Mouse (Mus musculus): ENCODE results near the gene Cmtm4. TPM values are rescaled to one million over a fixed set of nuclear protein-coding genes. Genes with fewer than 3 reads are reported as not detected.
"Not testable (repeated sequence)": the region's sequence is repeated elsewhere in the genome, so short reads cannot be mapped to it uniquely, and the experiment has no call there.

Gene Cmtm4
- polyA plus RNA-seq, 3 experiments from 2014 or later: 0.32 to 0.78 (median 0.64) TPM

GRCm38 (mm10) chr8:104334196-104334595 is 61.4 kb downstream of the Cmtm4 start:
- ATAC-seq: no peak

- ATAC-seq: no peak
These were observed 61.8 kb downstream of the Cmtm4 start for GRCm38 (mm10) chr8:104333786-104334185.

DNA sequence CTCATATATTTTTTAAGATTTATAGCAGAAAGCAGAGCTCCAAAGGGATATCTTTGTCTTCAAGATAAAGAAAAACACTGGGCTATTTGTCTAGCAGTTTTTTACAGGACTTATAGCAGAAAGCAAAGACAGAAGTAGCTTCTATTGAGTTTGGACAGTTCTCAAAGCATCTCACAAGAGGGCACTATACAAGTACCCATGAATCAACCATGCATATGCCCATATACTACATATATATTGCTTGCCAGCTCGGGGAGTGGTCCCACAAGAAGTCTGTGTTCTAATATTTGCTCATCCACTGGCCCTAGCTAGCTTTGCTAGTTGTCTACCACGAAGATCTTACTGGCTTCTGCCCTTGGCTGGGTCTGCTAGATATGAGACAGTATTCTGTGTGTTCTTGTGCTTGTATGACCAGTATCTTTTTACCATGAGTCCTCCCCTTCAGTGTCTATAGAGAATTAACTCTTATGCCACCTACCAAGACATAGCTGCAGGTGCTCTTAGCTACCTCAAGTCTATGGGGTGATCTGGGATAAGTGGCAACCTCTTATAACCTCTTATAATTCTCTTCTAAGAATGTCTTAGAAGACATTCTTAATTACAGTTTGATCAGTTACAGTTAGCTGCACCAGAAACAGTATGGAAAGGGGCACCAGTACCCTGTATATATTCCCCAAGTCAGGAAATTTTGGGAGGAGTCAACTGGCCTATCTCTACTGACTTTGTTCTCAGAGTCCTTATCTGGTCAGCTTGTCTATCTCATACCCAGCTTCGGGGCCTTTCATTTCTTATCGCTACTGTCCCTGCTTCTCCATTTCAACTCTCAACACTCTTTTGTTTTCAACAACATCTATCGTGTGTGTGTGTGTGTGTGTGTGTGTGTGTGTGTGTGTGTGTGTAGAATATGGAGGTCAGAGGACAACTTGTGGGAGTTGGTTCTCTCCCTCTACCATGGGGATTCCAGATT is 62.7 kb downstream of the Cmtm4 start:
- ATAC-seq: no peak

DNA sequence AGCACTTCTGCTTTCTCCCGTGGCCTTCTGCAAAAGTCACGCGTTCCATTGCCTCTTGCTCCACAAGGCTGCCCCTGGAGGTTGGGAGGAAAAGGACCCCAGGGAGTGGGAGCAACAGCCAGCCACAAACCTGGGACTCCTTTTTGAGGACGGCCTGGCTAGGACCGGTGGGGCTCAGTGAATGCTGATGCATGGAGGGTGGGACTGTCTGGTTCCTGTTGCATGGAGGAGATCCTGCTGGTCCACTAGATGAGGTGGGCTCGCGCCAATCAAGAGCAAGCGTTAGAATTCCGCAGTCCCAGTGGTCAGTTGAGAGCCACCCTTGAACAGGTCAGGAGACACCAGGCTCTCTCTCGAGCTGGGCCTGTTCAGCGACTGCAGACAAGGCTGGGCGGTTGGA is 73.7 kb downstream of the Cmtm4 start, which contains the start of gene Cmtm2b:
Gene Cmtm2b, plus strand, starts transcription at position 301 of the 400 bp plus-strand sequence.
- ATAC-seq: not testable (repeated sequence)

GRCm38 (mm10) chr8:104321267-104321666 is 74.3 kb downstream of the Cmtm4 start, which contains the start of gene Gm11020:
Gene Gm11020, plus strand, starts transcription at chr8:104321567.
- ATAC-seq: not testable (repeated sequence)

- no peak for ATAC-seq
These were observed 82.3 kb downstream of the Cmtm4 start for GRCm38 (mm10) chr8:104313311-104313710.

DNA sequence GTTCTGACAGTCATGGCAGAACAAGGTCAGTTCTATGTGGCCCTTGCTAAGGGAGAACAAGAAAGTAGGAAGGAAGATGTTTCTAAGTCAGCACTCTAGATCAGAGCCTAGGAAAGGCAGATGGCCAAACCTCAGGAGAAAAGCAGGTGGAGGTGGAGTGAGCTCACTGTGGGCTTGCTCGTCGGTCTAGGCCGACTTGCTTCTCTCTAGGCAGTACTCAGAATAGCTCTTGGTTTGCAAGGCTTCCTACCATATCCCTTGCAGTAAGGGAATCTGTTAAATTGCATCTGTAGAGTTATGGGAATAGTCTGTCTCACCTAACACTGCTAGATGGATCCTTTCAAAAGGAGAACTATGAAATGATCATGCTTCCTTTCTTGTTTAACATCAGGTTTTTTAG is 83.6 kb downstream of the Cmtm4 start:
- not testable (repeated sequence) for ATAC-seq

DNA sequence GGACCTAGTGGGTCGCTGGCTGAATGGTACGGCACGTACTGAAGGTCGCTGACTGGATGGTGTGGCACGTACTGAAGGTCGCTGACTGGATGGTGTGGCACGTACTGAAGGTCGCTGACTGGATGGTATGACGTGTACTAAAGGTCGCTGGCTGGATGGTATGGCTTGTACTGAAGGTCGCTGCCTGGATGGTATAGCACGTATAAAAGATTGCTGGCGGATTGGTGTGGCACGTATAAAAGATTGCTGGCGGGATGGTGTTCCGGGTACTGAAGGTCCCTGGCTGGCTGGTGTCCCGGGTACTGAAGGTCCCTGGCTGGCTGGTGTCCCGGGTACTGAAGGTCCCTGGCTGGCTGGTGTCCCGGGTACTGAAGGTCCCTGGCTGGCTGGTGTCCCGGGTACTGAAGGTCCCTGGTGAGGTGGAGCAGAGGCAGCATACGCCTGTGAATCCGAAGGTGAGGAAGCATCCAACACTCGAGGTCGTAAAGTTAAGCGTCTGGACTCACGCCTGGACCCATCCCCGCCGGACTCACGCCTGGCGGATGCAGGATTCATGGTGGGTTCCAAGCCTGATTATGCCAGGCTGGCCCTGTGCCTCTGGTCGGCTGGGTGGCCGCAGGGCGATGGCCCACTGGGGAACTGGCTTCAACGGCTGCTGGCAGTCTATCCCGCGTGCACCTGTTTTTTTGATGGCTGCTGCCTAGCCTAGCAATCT is 86.0 kb downstream of the Cmtm4 start, which contains the start of the genes Gm45711 and Cmtm1:
Gene Gm45711, minus strand, starts transcription at position 641 of the 715 bp plus-strand sequence.
Gene Cmtm1, minus strand, starts transcription at position 705 of the 715 bp plus-strand sequence.
- ATAC-seq: not testable (repeated sequence)

- ATAC-seq: not testable (repeated sequence)
These were observed 87.3 kb downstream of the Cmtm4 start for GRCm38 (mm10) chr8:104308341-104308740.

DNA sequence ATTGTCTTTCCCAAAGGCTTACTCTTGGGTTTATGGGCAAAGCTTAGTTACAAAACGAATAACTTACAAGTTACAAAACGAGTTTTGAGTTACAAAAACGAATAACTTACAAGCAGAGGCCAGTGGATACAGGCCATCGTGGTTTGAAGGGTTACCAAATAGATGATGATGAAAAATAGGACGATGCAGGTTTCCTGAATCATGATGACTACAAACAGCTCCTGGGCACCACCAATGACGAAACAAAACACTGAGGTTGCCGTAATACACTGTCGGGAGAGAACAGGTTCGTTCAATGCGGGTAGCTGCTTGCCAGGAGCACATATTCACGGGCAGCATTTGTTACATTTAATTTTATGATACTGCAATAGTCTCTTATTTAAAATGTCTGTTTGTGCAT is 90.6 kb downstream of the Cmtm4 start:
- no peak for ATAC-seq

DNA sequence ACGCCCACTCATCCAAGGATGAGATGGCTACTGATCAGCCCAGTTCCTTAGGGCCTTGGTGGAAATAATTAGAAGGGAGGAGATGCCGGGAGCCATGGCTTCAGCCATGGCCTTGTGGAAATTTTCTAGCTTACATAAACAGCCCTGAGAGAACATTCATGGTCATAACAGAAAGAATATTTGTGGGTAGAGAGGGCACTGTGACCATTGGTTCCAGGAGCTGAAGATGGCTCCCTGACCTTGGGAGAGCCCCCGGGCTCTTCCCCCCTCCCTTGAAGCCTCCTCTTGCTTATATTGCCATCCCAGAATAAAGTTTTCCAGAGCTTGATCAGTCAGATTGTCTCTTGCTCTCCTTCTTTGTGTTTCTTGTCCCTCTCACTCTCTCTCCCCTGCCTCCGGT is 93.1 kb downstream of the Cmtm4 start:
- not testable (repeated sequence) for ATAC-seq

- ATAC-seq: not testable (repeated sequence)
These were observed 94.0 kb downstream of the Cmtm4 start for GRCm38 (mm10) chr8:104301577-104301976.

Other genes starting within 250 kb of the Cmtm4 start
- gene Bean1, start 225.4 kb downstream of the Cmtm4 start, polyA plus RNA-seq (2017; shearing (Covaris generic)): not detected
- gene Tk2, start 147.2 kb downstream of the Cmtm4 start, polyA plus RNA-seq (2017; shearing (Covaris generic)): 10 to 100 TPM; 27.5 to 57.6 (median 55.8) TPM
- gene Cklf, start 144.9 kb downstream of the Cmtm4 start, polyA plus RNA-seq (2017; shearing (Covaris generic)): 100 to 1,000 TPM in 1 of 3 experiments, 10 to 100 TPM in 2; 92.1 to 108 (median 97.9) TPM
- gene Cmtm2a, start 102.6 kb downstream of the Cmtm4 start, polyA plus RNA-seq (2017; shearing (Covaris generic)): not detected
- not detected for gene Gm45711, start 85.7 kb downstream of the Cmtm4 start, polyA plus RNA-seq (2017; shearing (Covaris generic))
- not detected for gene Cmtm1, start 85.7 kb downstream of the Cmtm4 start, polyA plus RNA-seq (2017; shearing (Covaris generic))
- not detected for gene Gm11020, start 74.2 kb downstream of the Cmtm4 start, polyA plus RNA-seq (2017; shearing (Covaris generic))
- not detected for gene Cmtm2b, start 73.6 kb downstream of the Cmtm4 start, polyA plus RNA-seq (2017; shearing (Covaris generic))
- 10 to 100 TPM; 14.7 to 21.3 (median 17.4) TPM for gene Cmtm3, start 56.4 kb downstream of the Cmtm4 start, polyA plus RNA-seq (2017; shearing (Covaris generic))
- gene Dync1li2, start 47.2 kb upstream of the Cmtm4 start, polyA plus RNA-seq (2017; shearing (Covaris generic)): 10 to 100 TPM; 23.7 to 32.8 (median 31.2) TPM
- not detected for gene Terb1, start 114.1 kb upstream of the Cmtm4 start, polyA plus RNA-seq (2017; shearing (Covaris generic))
- gene Nae1, start 138.8 kb upstream of the Cmtm4 start, polyA plus RNA-seq (2017; shearing (Covaris generic)): 100 to 1,000 TPM in 1 of 3 experiments, 10 to 100 TPM in 2; 80.0 to 101 (median 91.5) TPM
- gene Car7, start 138.9 kb upstream of the Cmtm4 start, polyA plus RNA-seq (2017; shearing (Covaris generic)): 1 to 10 TPM; 3.3 to 5.5 (median 5.3) TPM
- 10 to 100 TPM; 13.9 to 19.6 (median 17.5) TPM for gene Pdp2, start 195.6 kb upstream of the Cmtm4 start, polyA plus RNA-seq (2017; shearing (Covaris generic))
- not detected for gene Cdh16, start 228.6 kb upstream of the Cmtm4 start, polyA plus RNA-seq (2017; shearing (Covaris generic))
- gene Rrad, start 235.5 kb upstream of the Cmtm4 start, polyA plus RNA-seq (2017; shearing (Covaris generic)): 10 to 100 TPM; 10.3 to 14.0 (median 11.0) TPM
- 100 to 1,000 TPM; 101 to 136 (median 117) TPM for gene Ciao2b, start 246.2 kb upstream of the Cmtm4 start, polyA plus RNA-seq (2017; shearing (Covaris generic))

Measured in inflammation-experienced regulatory T-cells, adult 6 months (primary cell).